Mouse (Mus musculus) lung, embryonic 15.5 days (tissue): ENCODE data around the gene Trappc6b. TPM values are rescaled to one million over a fixed set of nuclear protein-coding genes. Genes with fewer than 3 reads are reported as not detected.

Source experiments
- ATAC-seq: fragments of 200-750 bp; cut with Nextera tagmentation; 2 replicates; pipeline ENCODE4 v1.8.0; 2017; ENCODE audit warnings: moderate number of reproducible peaks, borderline replicate concordance; ENCODE audit not compliant: low FRiP score, low TSS enrichment; ENCODE audit errors: extremely low read depth
- H3K27ac ChIP-seq: fragments of 300-500 bp; sonication (generic); 2 replicates; pipeline ENCODE4 v1.5.1; 2015; ENCODE audit warnings: moderate library complexity, mild to moderate bottlenecking, inconsistent platforms
- H3K27me3 ChIP-seq: fragments of 300-500 bp; sonication (generic); 2 replicates; pipeline ENCODE4 v1.6.1; 2015; ENCODE audit warnings: inconsistent platforms
- H3K36me3 ChIP-seq: fragments of 300-500 bp; sonication (generic); 2 replicates; pipeline ENCODE4 v1.6.1; 2015; ENCODE audit warnings: inconsistent platforms
- H3K4me1 ChIP-seq: fragments of 300-500 bp; sonication (generic); 2 replicates; pipeline ENCODE4 v1.6.1; 2015; ENCODE audit warnings: inconsistent platforms
- H3K4me2 ChIP-seq: fragments of 300-500 bp; sonication (generic); 2 replicates; pipeline ENCODE4 v1.6.1; 2015; ENCODE audit warnings: inconsistent platforms, mild to moderate bottlenecking, moderate library complexity
- H3K4me3 ChIP-seq: fragments of 300-500 bp; sonication (generic); 2 replicates; pipeline ENCODE4 v1.5.1; 2015; ENCODE audit warnings: mild to moderate bottlenecking, inconsistent platforms
- H3K9ac ChIP-seq: fragments of 300-500 bp; sonication (generic); 2 replicates; pipeline ENCODE4 v1.6.1; 2015; ENCODE audit warnings: inconsistent platforms
- H3K9me3 ChIP-seq: fragments of 300-500 bp; sonication (generic); 2 replicates; pipeline ENCODE4 v1.6.1; 2016; ENCODE audit warnings: inconsistent platforms
- WGBS: fragments of 180-500 bp; shearing (Covaris S2); methylation state at CpG from one replicate; pipeline ENCODE4 v1.1.7; 2015; 5-methylcytosine and 5-hydroxymethylcytosine counted together
- polyA plus RNA-seq: library from polyadenylated mRNA; unstranded; fragments of >200 nt; fragmentation: Nextera tagmentation; extraction: Ambion mirVana; gene quantifications from 2 replicates; pipeline ENCODE4 v1.2.1, GENCODE M21; 2015

Gene Trappc6b
- 87.8 and 92.5 TPM in 2 replicates for polyA plus RNA-seq

DNA sequence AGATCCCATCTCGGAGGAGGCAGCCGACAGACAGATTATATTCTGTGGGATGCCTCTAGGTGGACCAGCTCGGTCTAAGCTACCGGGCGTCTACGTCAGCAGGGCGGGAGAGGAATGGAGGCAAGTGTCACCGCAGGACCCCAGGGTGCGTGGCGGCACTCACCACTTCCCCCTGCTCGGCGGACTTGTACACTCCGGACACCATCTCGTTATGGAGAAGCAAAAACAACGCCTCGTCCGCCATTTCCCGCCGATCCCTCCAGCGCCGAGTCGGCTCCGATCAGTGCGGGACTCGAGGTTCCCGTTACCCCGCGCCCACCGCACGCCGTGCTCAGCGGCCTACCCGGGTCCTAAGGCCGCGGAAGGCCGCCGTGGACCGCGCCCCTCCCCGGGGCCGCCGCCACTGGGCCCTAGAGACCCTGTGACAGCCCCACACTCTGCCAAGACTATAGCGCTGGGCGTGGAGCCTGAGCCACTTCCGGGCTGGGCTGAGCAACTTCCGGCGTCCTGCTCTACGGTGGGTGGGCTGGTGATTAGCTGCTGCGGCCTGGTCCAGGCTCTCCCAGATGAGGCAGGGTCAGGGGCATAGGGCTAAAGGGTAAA lies at the start of gene Trappc6b:
TSS of gene Trappc6b (minus strand) at position 480 of the 603 bp plus-strand sequence.
- H3K27ac ChIP-seq = peak within 1 kb of the TSS; percentile 87
- WGBS = under 1% methylated on average over 49 of the region's 49 CpGs
- peak within 1 kb of the TSS; percentile 79 for H3K9ac ChIP-seq
- no peaks in the 10 kb centered on the region for H3K9me3 ChIP-seq
- peaks cover 16% of the 10 kb centered on the region for H3K4me1 ChIP-seq
- ATAC-seq = peak; percentile 98
- H3K27me3 ChIP-seq = no peaks in the 10 kb centered on the region
- peak within 1 kb of the TSS; percentile 58 for H3K4me3 ChIP-seq
- peaks cover 21% of the 10 kb centered on the region for H3K36me3 ChIP-seq
- H3K4me2 ChIP-seq = peak within 1 kb of the TSS; percentile 52

- H3K27ac ChIP-seq = no peak overlapping the region
- no peak overlapping the region for H3K4me2 ChIP-seq
- no peaks in the 10 kb centered on the region for H3K4me1 ChIP-seq
- no peaks in the 10 kb centered on the region for H3K36me3 ChIP-seq
- no peaks in the 10 kb centered on the region for H3K9me3 ChIP-seq
- 82% methylated on average over 4 of the region's 4 CpGs for WGBS
- ATAC-seq = no peak
- no peak overlapping the region for H3K9ac ChIP-seq
- no peak overlapping the region for H3K4me3 ChIP-seq
- H3K27me3 ChIP-seq = no peaks in the 10 kb centered on the region
These were observed 46.7 kb upstream of the Trappc6b start for GRCm38 (mm10) chr12:59107926-59108325.

- no peak overlapping the region for H3K27ac ChIP-seq
- H3K4me1 ChIP-seq = no peaks in the 10 kb centered on the region
- ATAC-seq = no peak
- H3K9me3 ChIP-seq = no peaks in the 10 kb centered on the region
- H3K27me3 ChIP-seq = no peaks in the 10 kb centered on the region
- WGBS = 82% methylated on average over 5 of the region's 5 CpGs
- no peak overlapping the region for H3K4me2 ChIP-seq
- no peaks in the 10 kb centered on the region for H3K36me3 ChIP-seq
- no peak overlapping the region for H3K4me3 ChIP-seq
- H3K9ac ChIP-seq = no peak overlapping the region
These were observed 45.2 kb upstream of the Trappc6b start for GRCm38 (mm10) chr12:59106491-59106890.

GRCm38 (mm10) chr12:59105914-59106313 lies 44.6 kb upstream of the Trappc6b start:
- ATAC-seq = no peak
- Histone ChIP-seq H3K9me3 (no peaks in the 10 kb centered on the region), H3K4me2 (no peak overlapping the region), H3K36me3 (no peaks in the 10 kb centered on the region), H3K27me3 (no peaks in the 10 kb centered on the region), H3K4me3 (no peak overlapping the region), H3K27ac (no peak overlapping the region), H3K9ac (no peak overlapping the region), H3K4me1 (no peaks in the 10 kb centered on the region)
- 69% methylated on average over 6 of the region's 6 CpGs for whole genome bisulfite sequencing

GRCm38 (mm10) chr12:59104771-59105170 lies 43.5 kb upstream of the Trappc6b start:
- Histone ChIP-seq H3K4me2 (no peak overlapping the region), H3K27ac (no peak overlapping the region), H3K4me1 (no peaks in the 10 kb centered on the region), H3K4me3 (no peak overlapping the region), H3K9ac (no peak overlapping the region), H3K9me3 (no peaks in the 10 kb centered on the region), H3K36me3 (no peaks in the 10 kb centered on the region), H3K27me3 (no peaks in the 10 kb centered on the region)
- ATAC-seq = no peak
- 68% methylated on average over 5 of the region's 5 CpGs for WGBS

DNA sequence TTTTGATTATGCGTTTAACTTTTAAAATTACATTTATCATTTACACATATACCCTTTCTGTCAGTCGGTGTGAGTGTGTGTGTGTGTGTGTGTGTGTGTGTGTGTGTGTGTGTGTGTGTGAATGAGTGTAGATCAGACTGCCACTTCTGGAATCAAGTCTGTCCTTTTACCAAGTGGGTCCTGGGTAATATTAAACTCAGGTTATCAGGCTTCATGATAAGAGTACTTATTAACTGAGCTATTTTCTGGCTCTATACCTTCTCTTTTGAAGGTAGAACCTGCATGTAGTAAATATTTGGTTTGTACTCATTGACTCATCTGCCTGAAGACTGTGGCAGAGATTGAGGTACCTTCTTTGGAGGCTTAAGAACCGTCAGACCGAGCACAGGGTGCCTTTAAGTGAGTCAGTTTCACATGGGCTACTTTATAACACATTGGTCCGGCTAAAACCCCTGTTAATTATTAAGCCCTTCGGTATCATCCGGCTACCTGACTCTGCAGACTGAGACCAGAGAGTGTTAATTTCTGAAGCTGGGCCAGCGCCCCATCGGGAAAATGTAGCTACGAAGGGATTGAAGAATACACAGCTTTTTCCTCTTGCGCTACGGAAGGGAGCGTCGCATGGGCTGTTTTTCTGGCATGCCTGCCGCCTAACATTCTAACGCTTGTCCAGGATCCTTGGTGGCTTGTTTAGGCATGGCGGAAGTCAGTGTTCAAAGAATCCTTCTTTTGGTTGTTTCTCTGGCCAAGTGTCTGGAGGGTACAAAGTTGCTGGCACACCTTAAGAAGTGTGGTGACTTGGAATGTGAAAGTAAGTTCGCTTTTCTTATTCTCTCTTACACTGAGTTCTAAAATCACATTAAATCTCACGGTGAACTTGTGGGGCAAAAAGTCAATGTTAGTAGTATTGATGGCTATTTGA lies 34.1 kb upstream of the Trappc6b start, which contains the start of gene Mia2:
TSS of gene Mia2 (plus strand) at position 696 of the 922 bp plus-strand sequence.
- 59% methylated on average over 19 of the region's 19 CpGs for WGBS
- H3K9ac ChIP-seq = no peak within 1 kb of the TSS

GRCm38 (mm10) chr12:59093543-59093942 lies 32.3 kb upstream of the Trappc6b start:
- no peaks in the 10 kb centered on the region for H3K27me3 ChIP-seq
- WGBS = 15% methylated on average over 2 of the region's 2 CpGs
- H3K36me3 ChIP-seq = no peaks in the 10 kb centered on the region
- no peak overlapping the region for H3K4me2 ChIP-seq
- ATAC-seq = no peak
- no peak overlapping the region for H3K27ac ChIP-seq
- H3K9me3 ChIP-seq = no peaks in the 10 kb centered on the region
- H3K4me1 ChIP-seq = no peaks in the 10 kb centered on the region
- no peak overlapping the region for H3K9ac ChIP-seq
- no peak overlapping the region for H3K4me3 ChIP-seq

More for the DNA sequence above, 34.1 kb upstream of the Trappc6b start, which contains the start of gene Mia2:
- peak within 1 kb of the TSS; percentile 13 for H3K4me3 ChIP-seq
- no peaks in the 10 kb centered on the region for H3K4me1 ChIP-seq
- ATAC-seq = no peak
- H3K4me2 ChIP-seq = peak within 1 kb of the TSS; percentile 28
- no peaks in the 10 kb centered on the region for H3K27me3 ChIP-seq
- H3K27ac ChIP-seq = no peak within 1 kb of the TSS; the same call in 1 of the 2 replicates
- no peaks in the 10 kb centered on the region for H3K36me3 ChIP-seq
- H3K9me3 ChIP-seq = no peaks in the 10 kb centered on the region

- H3K4me2 ChIP-seq = no peak overlapping the region
- no peak for ATAC-seq
- WGBS = 83% methylated on average over 5 of the region's 5 CpGs
- H3K27me3 ChIP-seq = no peaks in the 10 kb centered on the region
- no peaks in the 10 kb centered on the region for H3K9me3 ChIP-seq
- H3K9ac ChIP-seq = no peak overlapping the region
- no peaks in the 10 kb centered on the region for H3K36me3 ChIP-seq
- no peak overlapping the region for H3K27ac ChIP-seq
- H3K4me1 ChIP-seq = no peaks in the 10 kb centered on the region
- H3K4me3 ChIP-seq = no peak overlapping the region
These were observed 24.9 kb upstream of the Trappc6b start for GRCm38 (mm10) chr12:59086171-59086570.

DNA sequence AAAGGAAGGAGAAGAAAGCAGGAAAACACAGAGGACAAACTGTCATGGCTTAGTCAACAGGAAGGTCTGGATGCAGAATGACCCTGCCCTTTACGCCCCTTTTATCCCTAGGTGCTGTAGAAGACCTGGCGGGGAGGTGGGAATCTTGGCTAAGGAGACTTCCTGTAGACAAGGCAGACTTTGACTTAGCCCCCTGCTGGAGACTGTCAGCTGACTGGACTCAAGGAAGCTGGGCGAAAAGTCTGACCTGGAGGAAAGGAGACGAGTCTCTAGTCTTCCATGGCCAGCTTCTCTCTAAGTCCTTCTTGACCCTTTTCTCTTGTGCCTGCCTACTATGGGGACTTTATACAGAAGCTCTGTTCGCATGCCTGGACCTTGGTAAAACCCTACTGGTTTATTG lies 23.2 kb upstream of the Trappc6b start:
- Histone ChIP-seq H3K9ac (no peak overlapping the region), H3K36me3 (no peaks in the 10 kb centered on the region), H3K4me3 (no peak overlapping the region), H3K4me2 (no peak overlapping the region), H3K27me3 (no peaks in the 10 kb centered on the region), H3K9me3 (no peaks in the 10 kb centered on the region), H3K27ac (no peak overlapping the region), H3K4me1 (no peaks in the 10 kb centered on the region)
- WGBS = 59% methylated on average over 5 of the region's 5 CpGs
- ATAC-seq = no peak

GRCm38 (mm10) chr12:59080461-59080860 lies 19.2 kb upstream of the Trappc6b start:
- no peak for ATAC-seq
- 75% methylated on average over 4 of the region's 4 CpGs for WGBS
- no peaks in the 10 kb centered on the region for H3K36me3 ChIP-seq

DNA sequence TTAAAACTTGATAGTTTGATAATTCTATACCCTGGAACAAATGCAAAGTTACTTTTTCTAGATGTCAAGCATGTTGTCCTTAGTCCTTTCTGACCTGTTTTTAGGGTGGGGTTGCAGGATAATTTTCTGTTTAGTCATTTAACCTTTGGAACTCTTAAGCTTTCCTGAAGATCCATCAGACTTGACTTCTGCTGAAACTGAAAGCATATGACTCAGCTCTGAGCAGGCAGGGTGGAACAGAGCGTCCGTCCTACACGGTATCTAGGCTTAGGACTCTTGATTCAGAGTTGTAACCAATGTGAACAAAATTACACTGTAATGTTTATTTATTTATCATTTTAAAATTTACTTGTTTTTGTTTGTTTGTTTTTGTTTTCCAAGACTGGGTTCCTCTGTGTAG lies 16.6 kb upstream of the Trappc6b start:
- 88% methylated on average over 3 of the region's 3 CpGs for WGBS
- Histone ChIP-seq H3K4me1 (no peaks in the 10 kb centered on the region), H3K36me3 (peaks cover 8% of the 10 kb centered on the region), H3K9ac (no peak overlapping the region), H3K9me3 (no peaks in the 10 kb centered on the region), H3K4me2 (no peak overlapping the region), H3K27ac (no peak overlapping the region), H3K27me3 (no peaks in the 10 kb centered on the region), H3K4me3 (no peak overlapping the region)
- no peak for ATAC-seq

More at GRCm38 (mm10) chr12:59080461-59080860, 19.2 kb upstream of the Trappc6b start:
- Histone ChIP-seq H3K4me3 (no peak overlapping the region), H3K27me3 (no peaks in the 10 kb centered on the region), H3K9me3 (no peaks in the 10 kb centered on the region), H3K4me1 (no peaks in the 10 kb centered on the region), H3K27ac (no peak overlapping the region), H3K4me2 (no peak overlapping the region), H3K9ac (no peak overlapping the region)

- Histone ChIP-seq H3K4me3 (no peak overlapping the region), H3K27ac (no peak overlapping the region), H3K4me1 (no peaks in the 10 kb centered on the region), H3K27me3 (no peaks in the 10 kb centered on the region), H3K9ac (no peak overlapping the region), H3K4me2 (no peak overlapping the region), H3K9me3 (no peaks in the 10 kb centered on the region), H3K36me3 (peaks cover 15% of the 10 kb centered on the region)
- 79% methylated on average over 3 of the region's 3 CpGs for WGBS
- no peak; the same call in 1 of the 2 replicates for ATAC-seq
These were observed 15.7 kb upstream of the Trappc6b start for GRCm38 (mm10) chr12:59076996-59077395.
